Mouse (Mus musculus): Measurements from ENCODE around the gene Dxo.

Dxo gene

GRCm38 (mm10) chr17:34836155-34836855, 514 bp upstream of the Dxo start:
- DNase-seq: no peak

- DNase-seq: no peak
These were observed 875 bp downstream of the Dxo start for GRCm38 (mm10) chr17:34837464-34838324.

GRCm38 (mm10) chr17:34838785-34839184, 2.0 kb downstream of the Dxo start:
- DNase-seq: no peak

- DNase-seq: no peak
These were observed 4.0 kb downstream of the Dxo start for GRCm38 (mm10) chr17:34840736-34841307.

GRCm38 (mm10) chr17:34844884-34845283, 8.1 kb downstream of the Dxo start:
- DNase-seq: no peak

GRCm38 (mm10) chr17:34847192-34847591, 10.4 kb downstream of the Dxo start:
- DNase-seq: no peak

GRCm38 (mm10) chr17:34847615-34848014, 10.8 kb downstream of the Dxo start:
- no peak for DNase-seq

- DNase-seq: peak; percentile 98
These were observed 13.1 kb downstream of the Dxo start, which contains the start of the genes Skiv2l and Nelfe for GRCm38 (mm10) chr17:34849722-34850516. Gene Skiv2l (minus strand): TSS chr17:34850210. Gene Nelfe (plus strand): TSS chr17:34850391.

- no peak for DNase-seq
These were observed 13.8 kb downstream of the Dxo start for GRCm38 (mm10) chr17:34850517-34851125.

GRCm38 (mm10) chr17:34853511-34853910, 16.7 kb downstream of the Dxo start:
- no peak for DNase-seq

- no peak for DNase-seq
These were observed 17.9 kb downstream of the Dxo start for GRCm38 (mm10) chr17:34854761-34855160.

GRCm38 (mm10) chr17:34855825-34856224, 19.0 kb downstream of the Dxo start:
- peak; percentile 71 for DNase-seq

GRCm38 (mm10) chr17:34858670-34859069, 21.9 kb downstream of the Dxo start:
- no peak for DNase-seq

GRCm38 (mm10) chr17:34860514-34860913, 23.7 kb downstream of the Dxo start:
- DNase-seq: no peak

GRCm38 (mm10) chr17:34861704-34862415, 25.0 kb downstream of the Dxo start:
- peak; percentile 69 for DNase-seq

- no peak for DNase-seq
These were observed 25.7 kb downstream of the Dxo start, which contains the start of gene Cfb for GRCm38 (mm10) chr17:34862416-34863081. Gene Cfb (minus strand): TSS chr17:34862518.

- DNase-seq: no peak
These were observed 29.2 kb downstream of the Dxo start for GRCm38 (mm10) chr17:34865981-34866380.

- DNase-seq: no peak
These were observed 37.5 kb downstream of the Dxo start for GRCm38 (mm10) chr17:34874321-34874720.

GRCm38 (mm10) chr17:34879336-34879879, 42.6 kb downstream of the Dxo start, which contains the start of gene Zbtb12:
Gene Zbtb12 (plus strand): TSS chr17:34879483.
- no peak for DNase-seq

- DNase-seq: no peak
These were observed 44.3 kb downstream of the Dxo start for GRCm38 (mm10) chr17:34881166-34881565.
